Mouse (Mus musculus): ENCODE results near the gene Ldlrad3.

The Ldlrad3 gene

DNA sequence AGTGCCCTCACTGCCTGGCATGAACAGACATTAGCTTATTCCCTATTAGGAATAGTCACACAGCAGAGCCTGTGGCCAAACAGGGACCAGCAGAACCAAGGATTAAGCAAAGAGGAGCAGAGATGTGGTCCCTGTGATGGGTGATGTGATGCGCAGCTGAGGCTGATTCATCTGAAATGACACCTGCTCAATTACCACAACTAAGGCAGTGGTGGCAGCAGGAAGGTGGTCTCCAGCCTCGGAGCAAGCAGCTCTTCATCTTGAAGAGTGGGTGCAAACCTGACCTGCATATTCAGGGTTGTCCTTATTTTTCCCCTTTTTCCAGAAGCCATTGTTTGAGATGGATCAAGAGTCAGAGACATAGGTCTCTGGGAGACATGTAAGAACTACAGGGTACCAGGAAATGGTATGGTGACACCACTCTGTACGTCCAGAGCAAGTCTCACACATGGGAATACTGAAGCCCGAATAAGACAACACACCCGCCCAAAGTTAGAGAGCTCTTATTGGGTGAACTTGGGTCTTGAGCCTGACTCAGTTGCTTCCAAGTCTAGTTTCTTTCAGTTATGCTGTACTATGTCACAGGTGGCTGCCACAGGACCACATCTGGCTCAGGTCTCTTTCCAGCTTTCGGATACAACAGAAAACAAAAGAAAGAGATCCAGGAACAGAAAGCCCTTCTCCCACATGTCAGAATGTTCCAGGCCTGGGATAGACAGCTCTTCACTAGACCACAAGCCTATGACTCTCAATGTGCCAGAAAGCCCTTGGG lies 112.7 kb downstream of the Ldlrad3 start:
- no peak for DNase-seq (ENCODE audit: low spot score)

DNA sequence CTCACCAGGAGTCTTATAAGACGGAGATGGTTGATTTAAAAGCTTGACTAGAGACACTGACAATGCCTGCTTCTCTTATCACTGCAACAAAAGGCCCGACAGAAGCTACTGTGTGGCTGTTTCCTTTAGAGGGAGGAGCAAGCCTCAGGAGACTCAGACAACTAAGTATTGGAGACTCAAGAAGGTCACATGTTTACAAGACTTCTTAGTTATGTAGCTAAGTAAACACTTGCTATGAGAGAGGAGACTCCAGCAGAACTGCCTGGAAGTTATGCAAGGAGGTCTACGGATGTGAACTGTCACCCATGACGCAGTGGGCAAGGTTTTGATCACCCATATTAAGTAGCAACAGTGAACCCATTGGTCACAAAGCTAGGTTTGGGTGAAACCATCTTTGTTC lies 113.3 kb downstream of the Ldlrad3 start:
- no peak for DNase-seq (ENCODE audit: low spot score)

DNA sequence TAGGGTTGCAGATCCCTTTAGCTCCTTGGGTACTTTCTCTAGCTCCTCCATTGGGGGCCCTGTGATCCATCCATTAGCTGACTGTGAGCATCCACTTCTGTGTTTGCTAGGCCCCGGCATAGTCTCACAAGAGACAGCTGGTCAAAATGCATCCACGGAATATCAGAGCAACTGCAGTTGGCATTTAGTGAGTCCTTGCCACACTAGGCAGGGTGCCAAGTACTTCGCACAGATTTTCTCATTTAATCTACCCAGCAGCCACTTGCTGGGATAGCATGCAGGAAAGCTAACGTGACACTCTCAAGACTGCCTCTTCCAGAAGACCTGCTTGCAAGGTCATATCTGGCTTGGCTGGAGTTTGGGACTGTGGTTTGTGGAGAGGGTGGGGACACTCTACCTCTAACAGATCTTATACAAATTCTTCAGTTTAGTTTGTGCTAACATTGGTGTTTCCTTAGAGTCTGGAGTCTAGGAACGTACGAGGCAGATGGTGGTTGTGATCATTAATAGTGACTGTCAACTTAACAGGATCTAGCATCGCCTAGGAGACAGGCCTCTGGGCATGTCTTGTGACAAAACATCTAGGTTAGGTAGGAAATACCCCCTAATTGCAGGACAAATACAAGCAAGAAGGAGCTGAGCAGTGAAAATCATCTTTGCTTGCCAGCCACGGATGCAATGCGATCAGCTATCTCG lies 115.0 kb downstream of the Ldlrad3 start:
- DNase-seq (ENCODE audit: low spot score), result no peak

DNA sequence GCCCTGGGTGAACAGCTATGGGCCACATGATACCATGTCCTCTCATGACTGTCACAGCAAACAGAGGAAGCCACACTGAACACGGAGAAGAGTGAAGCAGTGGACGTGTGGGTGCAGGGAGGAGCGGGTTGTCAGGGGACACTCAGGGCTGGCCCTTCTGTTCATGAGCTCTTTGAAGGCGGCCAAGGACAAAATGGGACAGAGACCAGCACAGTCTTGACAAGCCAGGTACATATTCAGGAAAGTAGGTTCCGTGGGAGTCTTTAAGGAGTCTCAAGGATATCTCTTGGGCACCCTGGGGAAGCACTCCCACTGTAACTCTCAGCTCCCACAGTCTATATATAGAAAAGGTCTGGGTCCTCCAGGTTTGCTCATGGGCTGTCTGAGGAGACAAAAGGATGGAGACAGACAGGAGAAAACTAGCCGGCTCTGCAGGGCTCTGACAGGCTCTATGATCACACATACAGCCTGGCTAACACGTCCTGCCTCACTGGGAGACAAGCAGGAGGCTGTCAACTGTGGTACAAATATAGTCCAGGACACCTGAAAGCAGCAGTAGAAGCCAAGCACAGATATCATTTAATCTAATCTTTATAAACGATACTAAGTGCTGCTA lies 121.3 kb downstream of the Ldlrad3 start:
- DNase-seq (ENCODE audit: low spot score), result no peak

DNA sequence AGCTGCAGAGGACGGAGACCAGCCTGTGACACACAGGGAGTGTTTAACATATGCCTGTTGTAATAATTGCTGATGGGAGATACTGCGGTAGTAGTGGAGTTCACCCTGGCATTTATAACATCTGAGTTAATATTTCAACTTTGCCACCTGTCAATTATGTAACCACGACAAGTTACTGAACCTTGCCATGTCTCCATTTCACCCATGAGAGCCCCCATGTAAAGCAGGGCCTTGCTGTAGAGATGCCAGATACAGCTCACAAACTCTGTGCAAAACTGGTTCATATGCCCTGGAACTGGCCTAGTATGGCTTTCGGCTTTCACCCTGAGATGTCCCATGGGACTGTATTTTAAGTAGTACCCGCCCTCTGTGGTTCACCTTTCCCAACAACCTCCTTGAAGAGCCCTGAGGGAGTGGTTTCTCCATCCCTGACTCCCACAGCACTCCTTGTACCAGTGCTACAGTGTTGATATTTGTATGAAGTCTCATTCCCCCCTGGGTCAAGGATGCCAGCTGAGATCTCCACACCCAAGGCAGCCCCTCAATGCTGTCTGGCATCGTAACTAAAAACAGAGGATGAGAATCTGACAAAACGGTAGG lies 122.2 kb downstream of the Ldlrad3 start:
- no peak for DNase-seq (ENCODE audit: low spot score)

DNA sequence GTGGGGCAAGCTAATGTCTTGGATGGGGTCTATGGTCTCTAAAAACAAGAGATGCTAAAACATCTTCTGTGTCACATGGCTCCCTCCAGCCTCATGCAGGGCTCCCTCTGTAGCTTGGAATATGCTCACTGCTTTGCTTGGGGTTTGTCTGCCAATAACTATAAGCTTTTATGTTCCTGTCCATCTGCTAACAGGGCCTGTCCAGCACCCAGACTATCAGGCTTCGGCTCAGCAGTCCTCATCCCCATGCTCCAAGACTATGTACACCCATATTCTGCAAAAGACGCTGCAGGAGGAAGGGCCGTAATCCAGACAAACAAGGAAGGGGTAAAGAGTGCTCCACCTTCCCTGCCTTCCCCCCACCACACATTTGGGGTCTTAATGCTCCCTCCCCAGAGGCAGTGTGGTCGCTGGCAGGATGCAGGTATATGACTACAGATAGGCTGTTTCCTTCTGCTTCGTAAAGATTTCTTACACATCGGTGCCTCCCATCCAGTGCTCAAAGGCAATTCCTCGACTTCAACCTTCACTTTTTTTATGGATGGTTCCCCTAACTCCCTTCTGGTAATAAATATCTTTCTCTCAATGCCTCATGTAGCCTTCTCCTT lies 123.2 kb downstream of the Ldlrad3 start:
- no peak for DNase-seq (ENCODE audit: low spot score)

DNA sequence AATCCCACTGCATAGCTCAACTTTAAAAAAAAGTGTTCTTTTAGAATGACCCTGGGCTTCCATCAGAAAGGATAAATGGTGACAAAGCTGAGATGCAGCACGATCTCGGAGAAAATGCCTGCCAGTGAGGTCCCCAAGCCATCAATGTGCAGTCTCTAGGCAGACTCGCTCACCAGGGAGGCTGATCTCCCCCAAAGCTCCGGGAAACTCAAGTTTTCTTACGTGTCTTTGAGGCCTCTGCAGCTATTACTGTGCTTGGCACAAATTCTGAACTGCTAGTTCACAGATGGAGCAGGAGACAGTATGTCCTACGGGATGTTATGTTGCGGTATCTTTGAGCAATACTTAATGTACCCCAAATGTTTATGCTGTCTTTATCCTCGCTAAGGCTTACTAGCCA lies 124.3 kb downstream of the Ldlrad3 start:
- DNase-seq (ENCODE audit: low spot score), result no peak

DNA sequence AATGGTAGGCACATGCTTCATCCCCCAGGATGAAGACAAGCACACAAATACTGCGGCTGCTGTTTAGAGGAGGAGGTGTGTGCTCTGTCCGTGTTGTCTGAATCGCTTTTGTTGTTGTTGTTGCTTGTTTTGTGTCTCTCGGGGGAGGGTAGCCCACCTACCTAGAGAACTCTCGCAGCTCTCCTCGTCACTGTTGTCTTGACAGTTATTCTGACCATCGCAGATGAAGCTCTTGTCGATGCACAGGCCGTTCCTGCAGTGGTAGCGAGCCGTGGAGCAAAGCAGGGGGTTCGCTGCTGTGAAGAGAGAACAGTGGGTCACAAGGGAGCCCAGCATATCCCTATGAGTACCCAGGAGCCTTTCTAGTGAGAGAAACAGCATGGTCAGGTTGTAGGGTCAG lies 128.4 kb downstream of the Ldlrad3 start:
- DNase-seq (ENCODE audit: low spot score), result no peak

DNA sequence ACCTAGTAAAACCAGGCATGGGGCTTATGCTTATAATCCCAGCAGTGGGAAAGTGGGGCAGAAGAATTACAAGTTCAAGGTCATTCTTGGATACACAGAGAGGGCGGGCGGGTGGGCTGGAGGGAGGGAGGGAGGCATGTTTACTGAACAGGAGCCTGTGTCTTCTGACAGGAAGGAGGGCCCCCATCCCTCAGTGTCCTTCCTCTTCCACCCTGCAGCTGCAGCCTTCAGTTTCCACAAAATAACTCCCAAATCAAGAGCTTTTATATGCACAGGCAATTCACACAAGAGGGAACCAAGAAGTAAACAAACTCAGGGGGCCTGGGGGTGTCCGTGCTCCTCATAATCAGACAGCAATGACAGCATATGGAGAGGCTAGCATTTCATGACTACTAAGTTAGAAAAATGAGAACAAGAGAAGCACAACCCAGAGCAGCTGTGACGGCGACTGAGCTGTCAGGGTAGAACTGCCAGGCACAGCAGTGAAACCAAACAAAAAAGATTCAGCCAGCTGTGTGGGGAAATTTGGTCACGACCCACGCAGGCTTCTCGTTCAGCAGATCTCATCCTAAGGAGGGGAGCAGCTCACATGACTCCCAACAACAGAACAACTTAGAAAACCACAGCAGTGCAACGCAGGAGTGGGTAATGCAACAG lies 129.0 kb downstream of the Ldlrad3 start:
- DNase-seq (ENCODE audit: low spot score), result no peak

DNA sequence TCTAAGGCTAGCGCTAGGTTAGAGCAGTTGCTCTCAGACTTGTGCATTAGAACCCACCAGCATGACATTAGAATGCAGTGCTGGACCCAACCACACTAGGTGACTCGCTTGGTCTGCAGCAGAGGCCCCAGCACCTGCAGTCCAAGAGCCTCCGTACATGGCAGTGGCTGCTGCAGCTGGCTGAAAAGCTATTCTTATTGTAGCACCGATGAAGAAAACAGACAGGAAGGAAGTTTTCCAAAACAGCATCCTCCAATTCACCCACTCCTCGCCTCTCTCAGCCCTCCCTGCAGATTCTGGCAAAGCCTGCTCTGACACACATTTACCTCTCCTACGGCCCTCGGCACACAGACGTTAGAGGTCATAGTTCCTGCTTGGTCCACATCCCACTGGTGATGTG lies 130.0 kb downstream of the Ldlrad3 start:
- no peak for DNase-seq (ENCODE audit: low spot score)

DNA sequence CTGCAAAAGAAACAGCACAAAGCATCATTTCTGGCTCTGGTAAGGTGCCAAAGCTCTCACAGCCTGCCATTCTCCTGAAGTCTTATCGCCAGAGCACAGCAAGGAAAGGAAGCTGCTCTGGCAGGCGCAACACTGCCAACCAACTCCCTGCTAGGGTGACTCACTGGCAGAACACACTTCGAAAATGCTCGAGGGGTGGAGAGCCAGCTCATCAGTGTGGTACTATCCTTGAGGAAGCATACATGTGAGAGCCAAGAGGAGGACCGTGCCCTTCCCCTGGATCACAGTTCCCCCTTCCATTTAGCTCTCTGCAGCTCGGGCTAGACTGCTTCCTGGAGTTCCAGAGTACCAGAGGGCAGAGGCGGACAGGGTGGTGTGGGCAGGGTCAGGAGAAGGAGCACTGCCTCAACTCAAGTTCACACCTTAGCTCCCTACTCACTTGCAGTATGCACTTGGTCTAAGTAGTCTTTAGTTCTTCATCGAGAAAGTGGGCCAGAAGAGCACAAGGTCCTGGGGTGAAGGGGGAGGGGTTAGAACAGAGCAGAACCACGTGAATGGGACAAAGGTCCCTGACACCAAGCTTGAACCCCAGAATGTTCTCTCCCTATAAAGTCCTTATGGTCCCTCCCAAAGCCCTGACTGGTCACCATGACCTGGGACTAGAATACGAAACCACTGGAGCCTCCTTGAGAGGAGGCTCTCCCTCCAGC lies 133.1 kb downstream of the Ldlrad3 start:
- DNase-seq (ENCODE audit: low spot score), result no peak

DNA sequence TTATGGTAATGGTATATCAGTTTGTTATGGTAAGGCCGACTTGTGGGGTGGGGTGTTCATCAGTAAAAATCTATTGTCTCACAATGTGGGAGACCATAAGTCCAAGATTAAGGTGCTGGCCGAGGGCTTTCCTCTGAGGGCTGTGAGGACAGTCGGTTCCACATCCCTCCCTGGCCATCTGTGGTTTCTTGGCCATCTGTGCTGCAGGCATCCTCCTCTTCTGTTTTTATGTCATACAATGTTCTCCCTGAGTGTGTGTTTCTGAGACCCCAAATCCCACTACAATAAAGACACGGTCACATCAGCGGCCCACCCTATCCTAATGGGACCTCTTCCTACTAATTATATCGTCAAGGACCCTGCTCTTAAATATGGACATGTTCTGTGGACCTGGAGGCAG lies 133.8 kb downstream of the Ldlrad3 start:
- no peak for DNase-seq (ENCODE audit: low spot score)

DNA sequence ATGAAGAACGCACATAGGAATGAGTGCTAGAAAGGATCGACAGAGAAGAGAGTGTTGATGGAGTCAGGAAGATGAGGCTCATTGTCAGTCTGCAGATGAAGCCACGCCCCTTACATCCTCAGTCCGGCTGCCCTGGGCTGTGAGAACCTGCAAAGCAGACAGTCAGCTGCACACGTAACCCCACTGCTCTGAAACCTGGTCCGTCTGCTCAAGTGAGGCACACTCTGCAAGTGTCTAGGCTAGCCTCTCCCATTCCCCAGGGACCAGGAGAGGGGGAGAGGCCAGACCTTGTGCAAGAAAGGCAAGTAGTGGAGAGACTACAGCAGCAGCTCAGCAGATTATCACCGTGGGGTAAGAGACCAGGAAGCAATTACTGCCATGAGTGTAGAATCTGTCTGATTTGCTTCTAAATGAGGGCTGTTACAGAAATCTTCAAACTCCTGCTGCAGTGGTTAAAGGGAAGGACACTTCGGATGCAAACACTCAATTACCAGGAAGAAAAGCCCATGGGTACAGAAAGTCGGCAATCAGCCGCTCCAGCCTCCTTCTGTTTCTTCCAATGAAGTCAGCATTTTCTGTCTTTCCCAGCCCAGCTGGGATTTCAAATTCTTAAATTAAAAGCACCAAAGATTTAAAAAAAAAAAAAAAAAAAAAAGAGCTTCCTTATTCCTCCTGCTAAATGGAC lies 136.2 kb downstream of the Ldlrad3 start:
- no peak for DNase-seq (ENCODE audit: low spot score)

DNA sequence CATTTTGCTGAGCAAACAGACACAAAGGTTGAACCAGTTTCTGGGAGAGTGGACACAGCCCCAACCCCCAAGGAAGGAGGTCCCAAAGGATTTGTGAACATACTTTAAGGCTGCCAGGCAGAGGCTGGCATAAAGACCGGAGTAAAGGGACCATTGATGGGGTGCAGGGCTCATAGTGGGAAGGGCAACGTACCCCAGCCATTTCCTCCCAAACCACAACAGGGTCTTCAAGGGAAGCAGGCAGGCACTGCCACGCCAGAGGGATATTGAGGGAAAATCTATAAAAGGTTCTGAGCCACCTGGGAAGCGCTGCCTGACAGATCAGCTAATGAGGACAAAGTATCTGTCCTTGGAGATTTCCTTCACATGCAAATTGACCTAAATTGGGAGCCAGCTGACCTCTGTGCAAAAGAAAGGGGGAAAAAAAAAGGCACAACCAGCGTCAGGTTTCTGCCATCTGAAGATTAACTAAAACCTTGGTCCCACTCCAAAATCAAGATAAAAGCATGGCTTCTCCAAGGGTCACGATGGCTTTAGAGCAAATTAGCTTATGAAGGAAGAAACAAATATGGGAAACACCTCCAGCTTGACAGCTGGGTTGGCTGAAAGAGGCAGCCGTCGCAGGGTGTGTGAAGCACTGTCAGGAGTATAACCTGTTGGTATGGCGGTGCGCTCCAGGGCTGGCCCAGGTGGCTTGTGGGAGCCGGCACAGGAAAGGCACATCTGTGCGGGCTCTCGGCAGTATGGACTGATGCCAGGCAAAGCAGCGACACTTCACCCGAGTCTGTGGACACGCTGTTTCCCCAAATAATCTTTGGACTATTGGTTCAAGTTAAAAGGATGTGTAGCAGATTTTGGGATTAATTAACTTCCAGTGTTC lies 137.6 kb downstream of the Ldlrad3 start:
- DNase-seq (ENCODE audit: low spot score), result no peak

DNA sequence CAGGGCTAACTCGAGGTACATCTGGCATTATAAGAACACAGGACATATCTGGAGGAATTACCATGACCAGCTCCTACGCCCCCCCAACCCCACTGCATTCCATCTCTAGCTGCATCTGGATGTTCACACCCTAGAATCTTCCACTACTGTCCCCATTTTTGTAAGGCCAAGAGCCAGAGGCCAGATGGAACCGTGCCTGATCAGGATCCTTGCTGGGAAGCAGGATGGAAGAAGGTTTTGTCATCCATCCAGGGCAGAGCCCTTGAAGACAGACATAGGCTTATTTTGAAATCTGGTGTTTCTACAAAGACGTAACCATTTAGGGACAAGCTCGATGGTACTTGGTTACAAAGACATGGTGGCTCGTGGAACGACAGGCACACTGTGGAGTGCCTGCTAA lies 139.7 kb downstream of the Ldlrad3 start:
- DNase-seq (ENCODE audit: low spot score), result no peak

DNA sequence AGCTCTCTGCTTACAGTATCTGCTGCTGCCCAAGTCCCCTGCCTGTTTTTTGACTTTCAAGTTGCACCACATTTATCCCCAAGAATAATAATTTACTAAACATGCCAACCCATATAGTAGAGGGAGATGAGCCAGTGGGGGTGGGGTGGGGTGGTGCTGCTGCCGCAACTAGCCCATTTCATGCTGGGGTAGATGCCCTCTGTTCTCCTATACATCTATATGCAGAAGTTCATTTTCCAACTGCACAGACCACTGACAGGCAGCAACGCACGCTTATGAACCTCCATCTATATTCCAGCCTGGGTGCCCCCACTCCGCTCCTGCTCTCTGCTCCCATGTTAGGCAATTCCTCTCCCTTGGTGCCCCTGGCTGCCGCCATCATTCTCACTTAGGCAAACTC lies 145.7 kb downstream of the Ldlrad3 start:
- DNase-seq (ENCODE audit: low spot score), result no peak

DNA sequence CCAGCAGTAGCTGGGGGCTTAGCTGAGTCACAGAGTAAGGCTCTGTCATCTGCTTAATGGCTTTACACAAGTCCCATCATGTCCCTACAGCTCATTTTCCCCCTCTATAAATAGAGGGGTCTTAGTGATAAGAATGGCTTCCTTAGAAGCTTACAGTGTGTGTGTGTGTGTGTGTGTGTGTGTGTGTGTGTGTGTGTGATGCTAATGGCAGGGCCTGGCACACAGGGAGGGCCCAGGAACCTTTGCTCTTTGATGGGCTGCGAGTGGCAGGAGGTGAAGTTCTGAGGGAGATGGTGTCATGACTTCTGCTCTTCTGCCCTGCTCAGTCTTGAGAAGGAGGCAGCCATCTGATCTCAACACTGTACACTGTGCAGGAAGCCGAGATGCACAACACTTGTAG lies 146.2 kb downstream of the Ldlrad3 start:
- no peak for DNase-seq (ENCODE audit: low spot score)

DNA sequence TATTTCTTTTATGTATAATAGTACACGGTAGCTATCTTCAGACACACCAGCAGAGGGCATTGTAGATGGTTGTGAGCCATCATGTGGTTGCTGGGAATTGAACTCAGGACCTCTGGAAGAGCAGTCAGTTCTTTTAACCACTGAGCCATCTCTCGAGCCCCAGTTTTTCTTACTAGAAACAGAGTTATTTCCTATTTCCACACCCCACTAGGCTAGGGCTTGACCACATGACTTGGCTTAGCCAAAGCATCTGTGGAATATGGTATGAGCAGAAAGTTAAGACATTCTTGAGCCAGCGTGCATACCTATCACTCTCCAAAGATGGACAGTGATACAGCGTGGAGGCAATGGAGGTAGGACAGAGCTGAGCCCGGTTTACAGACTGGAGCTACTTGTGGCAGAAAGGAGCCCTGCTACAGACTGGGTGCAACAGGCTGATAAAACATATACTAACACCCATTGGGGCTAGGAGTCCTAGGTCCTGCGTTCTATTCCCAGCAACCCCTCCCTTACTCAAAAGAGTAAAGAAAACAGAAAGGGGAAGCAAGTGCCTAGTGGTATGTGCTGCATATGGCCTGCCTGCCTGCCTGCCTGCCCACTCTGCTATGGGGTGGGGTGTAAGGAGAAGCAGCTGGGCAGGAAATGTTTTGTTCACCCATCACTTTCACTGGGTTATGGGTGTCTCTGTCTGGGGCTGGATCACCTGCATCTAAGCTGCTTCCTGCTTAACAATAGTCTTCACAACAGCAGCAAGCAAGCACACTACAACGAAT lies 147.1 kb downstream of the Ldlrad3 start:
- DNase-seq (ENCODE audit: low spot score), result no peak
